Mouse (Mus musculus) lung, embryonic 16.5 days (tissue): Measurements from ENCODE around the gene Amigo3. TPM values are rescaled to one million over a fixed set of nuclear protein-coding genes. Genes with fewer than 3 reads are reported as not detected.

Experiments
- ATAC-seq: fragments of 200-750 bp; cut with Nextera tagmentation; 2 replicates; pipeline ENCODE4 v1.8.0; 2017; ENCODE audit warnings: low read depth, mild to moderate bottlenecking, moderate library complexity
- H3K27ac ChIP-seq: fragments of 300-500 bp; sonication (generic); 2 replicates; pipeline ENCODE4 v1.5.1; 2014; ENCODE audit warnings: mild to moderate bottlenecking, control low read depth, low read length
- H3K27me3 ChIP-seq: fragments of 300-500 bp; sonication (generic); 2 replicates; pipeline ENCODE4 v1.6.1; 2014; ENCODE audit warnings: low read depth, low read length, mixed read lengths; ENCODE audit not compliant: control insufficient read depth, insufficient read depth
- H3K36me3 ChIP-seq: fragments of 300-500 bp; sonication (generic); 2 replicates; pipeline ENCODE4 v1.6.1; 2014; ENCODE audit warnings: low read length; ENCODE audit not compliant: control insufficient read depth, insufficient read depth
- H3K4me1 ChIP-seq: fragments of 300-500 bp; sonication (generic); replicated peaks from 2 replicates; pipeline ENCODE4 v1.6.1; 2014; ENCODE audit warnings: low read length, mixed read lengths; ENCODE audit not compliant: control insufficient read depth, insufficient read depth
- H3K4me2 ChIP-seq: fragments of 300-500 bp; sonication (generic); 2 replicates; pipeline ENCODE4 v1.6.1; 2014; ENCODE audit warnings: low read depth, low read length, control low read depth
- H3K4me3 ChIP-seq: fragments of 300-500 bp; sonication (generic); 2 replicates; pipeline ENCODE4 v1.5.1; 2014; ENCODE audit warnings: mild to moderate bottlenecking, low read length, control low read depth
- H3K9ac ChIP-seq: fragments of 300-500 bp; sonication (generic); 2 replicates; pipeline ENCODE4 v1.6.1; 2014; ENCODE audit warnings: low read length, control low read depth
- H3K9me3 ChIP-seq: fragments of 300-500 bp; sonication (generic); 2 replicates; pipeline ENCODE4 v1.6.1; 2016; ENCODE audit warnings: low read length; ENCODE audit not compliant: control insufficient read depth
- WGBS: fragments of 180-500 bp; shearing (Covaris S2); extraction: QIAGEN DNeasy Blood & Tissue Kit; methylation state at CpG from one replicate; pipeline ENCODE4 v1.1.7; 2014; 5-methylcytosine and 5-hydroxymethylcytosine counted together
- polyA plus RNA-seq: library from polyadenylated mRNA; unstranded; fragments of >200 nt; fragmentation: Nextera tagmentation; extraction: Ambion mirVana; gene quantifications from 2 replicates; pipeline ENCODE4 v1.2.1, GENCODE M21; 2015

Amigo3 gene
- polyA plus RNA-seq, 1 experiment from 2014 or later: 2.5 TPM

DNA sequence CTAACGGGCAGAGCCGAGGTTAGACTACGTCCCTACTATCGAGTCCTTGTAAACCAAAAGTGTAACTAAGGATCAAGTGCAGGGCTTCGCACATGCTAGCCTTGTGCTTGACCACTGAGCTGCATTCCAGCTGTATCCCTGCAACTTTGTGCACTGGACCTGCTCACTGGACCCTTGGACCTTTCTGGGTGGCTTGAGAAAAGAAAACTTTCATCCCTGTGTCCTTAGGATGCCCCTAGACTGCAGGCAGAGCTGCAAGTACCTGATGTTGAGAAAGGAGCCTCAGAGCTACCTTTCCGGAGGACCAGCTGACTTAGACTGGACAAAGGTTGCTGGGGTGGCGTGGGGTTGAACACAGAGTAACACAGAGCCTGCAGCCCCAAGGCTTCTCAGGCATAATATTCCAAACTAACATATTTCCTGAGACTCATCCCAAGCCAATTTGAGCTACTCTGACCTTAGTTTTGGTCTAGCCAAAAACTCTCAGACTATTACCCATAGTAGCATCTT lies 37.7 kb downstream of the Amigo3 start:
- no peak for ATAC-seq
- Histone ChIP-seq H3K4me3 (no peak overlapping the region), H3K27me3 (no peaks in the 10 kb centered on the region), H3K4me1 (peaks cover 9% of the 10 kb centered on the region), H3K36me3 (peaks cover 52% of the 10 kb centered on the region), H3K9me3 (no peaks in the 10 kb centered on the region), H3K9ac (no peak overlapping the region), H3K4me2 (no peak overlapping the region), H3K27ac (no peak overlapping the region)
- WGBS: 94% methylated on average over 7 of the region's 7 CpGs

DNA sequence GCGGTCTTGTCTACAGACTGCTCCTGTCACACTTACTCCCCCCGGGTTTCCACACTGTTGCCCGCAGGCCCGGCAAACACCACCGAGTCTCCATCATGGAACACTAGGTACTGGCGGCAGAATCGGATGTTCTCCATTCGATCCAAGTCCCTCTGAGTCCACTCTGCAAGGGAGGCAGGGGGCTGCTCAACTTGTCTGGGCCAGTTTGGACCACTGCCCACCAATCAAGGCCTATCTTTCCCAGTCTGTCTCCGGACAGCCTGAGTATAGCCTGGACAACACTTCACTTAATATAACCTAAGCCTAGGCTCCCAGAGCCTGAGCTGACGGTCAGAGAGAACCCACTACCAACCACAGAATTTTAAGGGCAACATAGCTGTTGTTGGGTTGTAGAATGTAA lies 40.6 kb downstream of the Amigo3 start:
- ATAC-seq: no peak
- Histone ChIP-seq H3K27ac (0 out of 2 replicates have a peak overlapping the region, but pooled peaks have one; percentile 79), H3K4me3 (peak overlapping the region; percentile 76), H3K9ac (peak overlapping the region; percentile 82), H3K4me2 (peak overlapping the region; percentile 99), H3K36me3 (peaks cover 28% of the 10 kb centered on the region), H3K9me3 (no peaks in the 10 kb centered on the region), H3K4me1 (peaks cover 12% of the 10 kb centered on the region), H3K27me3 (no peaks in the 10 kb centered on the region)
- WGBS: 61% methylated on average over 10 of the region's 10 CpGs

DNA sequence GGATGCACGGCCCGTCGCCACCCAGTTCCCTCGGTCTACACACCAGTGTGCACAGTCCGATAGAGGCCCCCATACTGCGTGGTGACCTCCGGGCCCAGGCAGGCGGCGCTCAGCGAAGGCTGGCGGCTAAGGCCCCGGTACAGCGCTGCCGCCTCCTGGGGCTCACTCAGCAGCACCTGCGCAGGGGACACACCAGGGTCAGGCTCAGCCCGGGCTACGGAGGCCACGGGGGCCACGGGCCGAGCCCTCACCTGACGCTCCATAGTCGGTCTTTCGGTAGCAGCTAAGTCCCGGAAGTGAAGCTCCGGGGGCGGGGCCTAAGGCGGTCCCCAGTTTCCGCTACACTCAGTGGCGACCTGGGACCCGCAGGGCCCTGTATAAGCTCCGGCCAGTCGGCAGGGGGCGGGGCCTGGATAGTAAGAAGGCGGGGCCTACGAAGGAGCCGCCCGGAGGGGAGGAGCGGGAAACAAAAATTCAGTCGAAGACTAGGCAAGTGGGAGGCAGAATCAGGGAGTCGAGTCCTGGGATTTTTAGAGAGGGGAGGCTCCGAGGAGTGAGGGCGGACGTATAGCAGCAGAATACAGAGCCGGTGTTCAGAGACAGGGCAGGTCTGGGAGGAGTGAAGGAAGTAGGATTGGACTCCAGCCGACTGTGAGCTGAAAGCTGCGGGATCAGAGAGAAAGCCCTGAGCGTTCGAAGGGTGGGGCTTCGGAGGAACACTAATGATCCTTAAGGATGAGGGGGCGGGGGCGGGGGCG lies 41.4 kb downstream of the Amigo3 start, which contains the start of gene Apeh:
TSS of gene Apeh (minus strand) at position 423 of the 758 bp plus-strand sequence.
- Histone ChIP-seq H3K4me3 (peak within 1 kb of the TSS; percentile 76), H3K27me3 (no peaks in the 10 kb centered on the region), H3K9ac (peak within 1 kb of the TSS; percentile 82), H3K4me2 (peak within 1 kb of the TSS; percentile 99), H3K27ac (peak within 1 kb of the TSS; percentile 79), H3K4me1 (peaks cover 12% of the 10 kb centered on the region), H3K36me3 (peaks cover 23% of the 10 kb centered on the region), H3K9me3 (no peaks in the 10 kb centered on the region)
- WGBS: under 1% methylated on average over 52 of the region's 52 CpGs
- peak; percentile 97 for ATAC-seq

DNA sequence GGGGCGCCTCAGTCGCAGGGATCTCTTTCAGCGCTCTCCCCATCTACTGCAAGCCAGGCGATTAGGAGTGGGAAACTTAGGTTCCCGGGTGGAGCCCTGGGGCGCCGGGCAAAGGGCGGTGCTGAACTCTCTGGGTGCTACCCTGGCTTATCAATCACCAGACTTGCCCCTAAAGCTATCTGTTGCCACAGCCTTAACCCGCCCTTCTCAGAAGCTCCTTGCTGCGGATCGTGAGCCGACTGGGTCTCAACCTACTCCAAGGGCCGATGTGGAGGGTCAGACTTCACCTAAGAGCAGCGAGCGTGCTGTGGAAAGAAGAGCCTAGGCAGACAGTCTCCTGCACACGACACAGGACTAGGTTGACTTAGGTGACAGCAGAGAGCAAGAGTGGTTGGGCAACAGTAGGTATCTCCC lies 42.0 kb downstream of the Amigo3 start:
- H3K4me1 ChIP-seq: peaks cover 12% of the 10 kb centered on the region
- no peaks in the 10 kb centered on the region for H3K9me3 ChIP-seq
- peak overlapping the region; percentile 76 for H3K4me3 ChIP-seq
- peak; percentile 29 for ATAC-seq
- H3K36me3 ChIP-seq: peaks cover 17% of the 10 kb centered on the region; the same call in 1 of the 2 replicates
- WGBS: under 1% methylated on average over 16 of the region's 16 CpGs
- H3K4me2 ChIP-seq: peak overlapping the region; percentile 99
- H3K27me3 ChIP-seq: no peaks in the 10 kb centered on the region
- H3K27ac ChIP-seq: peak overlapping the region; percentile 38
- H3K9ac ChIP-seq: peak overlapping the region; percentile 82

DNA sequence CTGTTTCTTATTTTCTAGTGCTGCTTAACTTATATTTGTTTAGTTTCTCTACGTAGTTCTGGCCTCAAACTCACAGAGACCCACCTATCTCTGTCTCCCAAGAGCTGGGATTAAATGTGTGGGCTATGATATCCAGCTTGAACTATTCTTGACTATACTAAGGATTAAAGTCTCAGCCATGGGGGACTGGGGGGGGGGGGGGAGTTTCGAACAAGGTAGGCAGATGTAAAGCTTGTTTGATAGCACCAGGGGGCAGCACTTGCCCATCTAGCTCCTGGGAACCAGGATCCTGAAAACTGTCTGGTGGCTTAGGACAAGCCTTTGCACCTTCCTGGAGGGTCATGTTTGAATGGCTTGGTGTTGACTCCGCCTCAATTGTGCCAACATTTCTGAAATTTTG lies 42.6 kb downstream of the Amigo3 start:
- Histone ChIP-seq H3K9ac (peak overlapping the region; percentile 82), H3K9me3 (no peaks in the 10 kb centered on the region), H3K4me2 (peak overlapping the region; percentile 99), H3K4me1 (peaks cover 12% of the 10 kb centered on the region), H3K36me3 (peaks cover 12% of the 10 kb centered on the region; the same call in 1 of the 2 replicates), H3K27me3 (no peaks in the 10 kb centered on the region), H3K4me3 (peak overlapping the region; percentile 76), H3K27ac (no peak overlapping the region; the same call in 1 of the 2 replicates)
- ATAC-seq: no peak
- WGBS: 4% methylated on average over 3 of the region's 3 CpGs

DNA sequence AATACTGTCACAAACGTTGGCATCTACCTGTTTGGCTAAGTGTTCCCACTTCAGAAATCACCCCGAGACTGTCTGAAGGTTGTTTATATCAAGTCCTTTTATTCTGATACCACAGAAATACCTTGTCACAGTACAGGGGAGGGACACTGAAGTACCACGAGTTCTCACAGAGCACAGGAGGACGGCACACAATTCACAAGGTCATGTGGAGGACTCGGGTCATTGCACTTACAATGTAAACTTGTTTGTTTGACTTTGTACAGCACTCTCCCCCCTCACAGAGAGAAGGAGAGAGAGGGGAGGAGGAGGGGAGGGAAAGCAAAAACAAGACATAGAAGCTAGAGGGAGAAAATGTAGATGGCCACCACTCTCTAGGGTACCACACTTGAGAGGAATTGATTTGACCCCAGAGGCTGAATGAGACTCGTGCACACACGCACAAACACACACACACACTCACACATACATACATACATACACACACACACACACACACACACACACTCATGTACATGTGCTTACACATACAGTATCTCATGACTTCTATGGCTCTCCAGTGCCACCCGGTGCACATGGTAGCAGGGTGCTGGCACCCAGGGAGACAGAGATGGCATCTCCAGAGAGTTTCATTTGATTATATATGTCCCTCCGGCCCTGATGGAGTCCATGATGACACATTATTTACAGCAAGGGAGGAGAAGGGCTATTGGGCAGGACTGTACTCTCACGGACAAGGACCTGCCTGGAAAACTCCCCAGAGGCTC lies 43.2 kb downstream of the Amigo3 start:
- WGBS: 52% methylated on average over 10 of the region's 10 CpGs
- peaks cover 7% of the 10 kb centered on the region; the same call in 1 of the 2 replicates for H3K36me3 ChIP-seq
- no peak overlapping the region for H3K9ac ChIP-seq
- H3K9me3 ChIP-seq: no peaks in the 10 kb centered on the region
- H3K27me3 ChIP-seq: no peaks in the 10 kb centered on the region
- no peak for ATAC-seq
- H3K4me2 ChIP-seq: no peak overlapping the region
- no peak overlapping the region for H3K4me3 ChIP-seq
- H3K27ac ChIP-seq: no peak overlapping the region
- peaks cover 12% of the 10 kb centered on the region for H3K4me1 ChIP-seq

DNA sequence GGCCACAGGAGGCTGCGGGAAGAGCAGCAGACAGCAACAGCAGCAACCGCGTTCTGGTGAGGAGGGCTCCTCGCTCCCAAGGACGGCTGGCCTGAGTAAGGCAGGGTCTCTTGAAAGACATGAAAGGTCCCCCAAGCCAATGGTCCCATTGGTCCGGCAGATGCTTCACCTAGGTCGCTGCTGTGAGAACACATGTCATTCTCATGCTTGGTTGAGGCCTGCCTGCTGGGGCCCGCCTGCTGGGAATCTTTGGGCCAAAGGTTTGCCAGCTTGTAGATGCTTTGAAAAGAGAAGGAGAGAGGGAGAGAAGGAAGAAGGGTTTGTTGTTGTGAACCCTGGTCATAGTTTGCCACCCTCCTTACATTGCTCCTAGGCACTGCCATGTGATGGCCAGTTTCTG lies 46.7 kb downstream of the Amigo3 start:
- 82% methylated on average over 8 of the region's 8 CpGs for WGBS
- Histone ChIP-seq H3K9ac (no peak overlapping the region), H3K4me1 (peaks cover 9% of the 10 kb centered on the region)

DNA sequence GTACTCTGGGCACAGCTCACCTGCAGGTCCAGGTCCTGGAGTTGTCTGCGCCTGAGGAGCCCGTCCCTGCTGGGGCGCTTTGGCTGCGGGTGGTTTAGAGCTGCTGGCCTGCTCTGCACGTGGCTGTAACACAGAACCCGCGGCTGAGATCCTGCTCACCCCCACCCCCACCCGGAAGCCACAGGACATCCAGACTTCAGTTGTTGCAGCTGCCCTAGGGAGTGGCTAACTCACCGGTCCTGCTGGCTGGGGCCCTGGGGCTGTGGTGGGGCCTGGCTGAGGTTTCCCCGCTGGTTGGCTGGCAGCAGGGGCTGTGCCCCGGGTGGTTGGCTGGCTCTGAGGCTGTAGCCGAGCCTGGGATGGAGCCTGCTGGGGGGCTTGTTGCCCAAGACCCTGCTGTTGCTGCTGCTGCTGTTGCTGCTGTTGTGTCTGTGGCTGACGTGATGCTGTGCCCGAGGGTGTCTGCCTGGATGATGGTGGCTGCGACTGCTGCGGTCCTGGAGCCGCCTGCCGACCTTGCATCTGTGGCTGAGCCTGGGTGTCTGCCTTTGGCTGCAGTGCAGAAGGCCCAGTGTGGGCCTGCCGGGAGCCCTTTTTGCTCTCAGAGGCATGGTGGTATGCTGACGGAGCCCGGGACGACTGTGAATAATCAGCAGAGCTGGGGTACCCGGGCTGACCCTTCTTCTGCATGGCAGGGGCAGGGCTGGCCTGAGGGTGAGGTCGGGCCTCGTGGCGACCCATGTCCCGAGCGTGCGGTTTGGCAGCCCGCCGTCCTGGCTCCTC lies 52.0 kb downstream of the Amigo3 start:
- peak; percentile 59; the same call in 1 of the 2 replicates for ATAC-seq
- no peak overlapping the region for H3K4me2 ChIP-seq
- no peak overlapping the region for H3K27ac ChIP-seq
- no peak overlapping the region for H3K4me3 ChIP-seq
- H3K27me3 ChIP-seq: no peaks in the 10 kb centered on the region
- peak overlapping the region; percentile 46 for H3K9ac ChIP-seq
- no peaks in the 10 kb centered on the region for H3K36me3 ChIP-seq
- 46% methylated on average over 31 of the region's 31 CpGs for WGBS
- no peaks in the 10 kb centered on the region; the same call in 1 of the 2 replicates for H3K4me1 ChIP-seq
- no peaks in the 10 kb centered on the region for H3K9me3 ChIP-seq

More for the DNA sequence above, 46.7 kb downstream of the Amigo3 start:
- H3K27me3 ChIP-seq: no peaks in the 10 kb centered on the region
- H3K36me3 ChIP-seq: no peaks in the 10 kb centered on the region
- H3K9me3 ChIP-seq: no peaks in the 10 kb centered on the region
- no peak overlapping the region for H3K27ac ChIP-seq
- H3K4me3 ChIP-seq: no peak overlapping the region
- no peak overlapping the region for H3K4me2 ChIP-seq
- no peak for ATAC-seq
